Mouse (Mus musculus) cerebellum, postnatal 25 days (tissue): Measurements from ENCODE around the gene Cyb561d2.
A peak's percentile ranks its signal among the peaks of the same experiment; 100 is the strongest.

ENCODE experiments used
- DNase-seq, 2 experiments: peaks; one replicate each; pipeline ENCODE4 v3.0.0; 2021; ENCODE audit warnings: mixed read lengths in 2 of 2

The Cyb561d2 gene

GRCm38 (mm10) chr9:107549297-107550074 is 7.5 kb upstream of the Cyb561d2 start:
- DNase-seq, result no peak

DNA sequence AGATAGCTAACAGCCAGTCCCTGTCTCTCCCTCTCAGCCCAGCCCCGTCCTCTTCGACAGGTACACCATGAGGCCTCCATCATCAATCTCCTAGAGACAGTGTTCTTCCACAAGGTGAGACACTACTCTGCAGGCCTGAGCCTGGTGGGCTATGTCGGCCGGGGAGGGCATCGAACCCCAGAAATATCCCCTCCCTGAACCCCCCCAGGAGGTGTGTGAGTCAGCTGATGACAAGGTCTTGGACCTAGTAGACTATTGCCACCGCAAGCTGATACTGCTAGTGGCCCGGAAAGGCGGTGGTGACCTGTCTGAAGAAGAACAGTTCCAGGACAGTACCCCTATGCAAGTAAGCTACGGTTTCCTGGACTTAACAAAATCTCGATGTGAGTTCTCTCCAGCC is 6.8 kb upstream of the Cyb561d2 start:
- no peak for DNase-seq

DNA sequence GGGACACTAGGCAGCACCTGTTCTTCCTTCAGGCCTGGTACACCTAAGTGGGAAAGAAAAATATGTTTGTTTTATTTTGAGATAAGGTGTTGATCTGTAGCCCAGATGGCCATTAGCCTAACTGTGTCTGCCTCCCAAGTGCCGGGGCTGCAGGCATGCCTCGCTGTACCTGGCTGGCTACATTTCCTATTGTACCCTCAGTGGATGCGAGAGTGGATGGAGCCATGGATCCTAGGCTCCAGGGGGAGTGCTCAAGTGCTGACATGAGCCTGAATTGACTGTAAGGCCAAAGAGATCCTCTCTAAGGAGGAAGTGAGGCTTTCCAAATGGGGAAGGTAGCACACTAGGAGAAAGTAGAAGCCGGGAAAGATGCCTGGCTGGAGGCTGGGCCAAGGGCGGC is 6.0 kb upstream of the Cyb561d2 start:
- DNase-seq, result no peak

DNA sequence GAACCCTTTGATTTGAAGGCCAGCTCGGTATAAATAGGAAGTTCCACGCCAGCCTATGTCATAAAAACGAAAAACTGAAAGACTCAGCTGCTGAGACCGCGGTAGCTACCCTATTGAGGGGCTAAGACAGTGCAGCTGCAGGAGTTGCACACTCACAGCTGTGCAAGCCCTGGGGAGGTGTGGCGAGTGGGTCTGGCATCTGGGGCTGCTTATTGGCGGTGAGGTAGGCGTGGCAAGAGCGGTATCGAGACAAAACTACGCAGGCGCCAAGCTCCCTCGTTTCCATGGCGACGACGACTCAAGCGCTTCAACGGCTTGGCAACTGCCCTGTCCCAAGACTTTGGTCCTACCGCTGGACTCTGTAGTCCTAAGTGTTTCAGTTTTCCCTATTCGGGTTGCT is 5.0 kb upstream of the Cyb561d2 start, which contains the start of gene Zmynd10:
Gene Zmynd10, plus strand, starts transcription at position 273 of the 400 bp plus-strand sequence.
- peak in 1 of 2 experiments; percentile 66 for DNase-seq

GRCm38 (mm10) chr9:107545602-107546001 is 3.6 kb upstream of the Cyb561d2 start:
- DNase-seq, result peak; percentile 83 to 88

- DNase-seq, result peak; percentile 18 to 44
Measured at GRCm38 (mm10) chr9:107545199-107545598, 3.2 kb upstream of the Cyb561d2 start.

DNA sequence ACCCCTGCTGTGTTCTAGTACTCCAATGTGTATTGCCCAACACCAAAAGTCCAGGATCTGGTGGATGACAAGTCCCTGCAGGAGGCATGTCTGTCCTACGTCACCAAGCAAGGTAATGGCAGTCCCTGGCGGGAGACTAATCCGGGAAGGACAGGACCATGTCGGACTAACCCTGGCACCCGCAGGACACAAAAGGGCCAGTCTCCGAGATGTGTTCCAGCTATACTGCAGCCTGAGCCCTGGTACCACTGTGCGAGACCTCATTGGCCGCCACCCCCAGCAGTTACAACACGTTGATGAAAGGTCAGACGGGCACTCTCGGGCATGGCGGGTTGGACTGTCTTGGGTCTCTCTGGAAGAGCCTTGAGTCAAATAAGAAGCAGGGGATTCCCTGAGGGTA is 2.7 kb upstream of the Cyb561d2 start:
- DNase-seq, result no peak

- no peak for DNase-seq
Measured at GRCm38 (mm10) chr9:107544196-107544700, 2.3 kb upstream of the Cyb561d2 start.

DNA sequence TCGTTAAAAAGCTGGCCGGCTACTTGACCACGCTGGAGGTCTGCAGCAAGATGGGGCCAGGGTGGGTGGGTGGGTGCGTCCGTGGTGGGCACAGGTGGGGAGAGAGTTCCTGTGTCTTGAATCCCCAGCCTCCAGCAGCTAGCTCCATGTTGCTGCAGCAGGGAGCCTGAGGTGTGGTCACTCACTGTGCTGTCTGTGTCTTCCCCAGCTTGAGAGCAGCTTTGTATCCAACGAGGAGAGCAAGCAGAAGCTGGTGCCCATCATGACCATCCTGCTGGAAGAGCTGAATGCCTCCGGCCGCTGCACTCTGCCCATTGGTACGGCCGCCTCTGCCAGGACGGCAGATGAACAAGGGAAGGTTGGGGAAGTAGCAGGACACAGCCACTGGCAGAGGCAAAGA is 1.3 kb upstream of the Cyb561d2 start:
- no peak for DNase-seq

GRCm38 (mm10) chr9:107542721-107543120 is 728 bp upstream of the Cyb561d2 start:
- DNase-seq, result no peak

DNA sequence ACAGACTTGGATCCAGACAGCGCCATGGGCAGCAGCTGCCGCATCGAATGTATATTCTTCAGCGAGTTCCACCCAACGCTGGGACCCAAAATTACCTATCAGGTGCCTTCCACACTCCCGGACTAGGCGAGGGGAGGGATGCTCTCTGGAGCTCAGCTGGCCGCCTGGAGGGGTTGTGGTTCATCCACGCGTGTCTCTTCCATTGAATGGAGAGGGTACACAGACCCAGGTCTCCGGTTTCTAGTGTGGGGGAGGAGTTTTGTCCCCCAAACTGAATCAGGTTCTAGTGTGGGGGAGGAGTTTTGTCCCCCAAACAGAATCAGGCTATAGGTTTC is 326 bp upstream of the Cyb561d2 start:
- DNase-seq, result no peak

- no peak for DNase-seq
Measured at GRCm38 (mm10) chr9:107541005-107541404, 988 bp downstream of the Cyb561d2 start.

DNA sequence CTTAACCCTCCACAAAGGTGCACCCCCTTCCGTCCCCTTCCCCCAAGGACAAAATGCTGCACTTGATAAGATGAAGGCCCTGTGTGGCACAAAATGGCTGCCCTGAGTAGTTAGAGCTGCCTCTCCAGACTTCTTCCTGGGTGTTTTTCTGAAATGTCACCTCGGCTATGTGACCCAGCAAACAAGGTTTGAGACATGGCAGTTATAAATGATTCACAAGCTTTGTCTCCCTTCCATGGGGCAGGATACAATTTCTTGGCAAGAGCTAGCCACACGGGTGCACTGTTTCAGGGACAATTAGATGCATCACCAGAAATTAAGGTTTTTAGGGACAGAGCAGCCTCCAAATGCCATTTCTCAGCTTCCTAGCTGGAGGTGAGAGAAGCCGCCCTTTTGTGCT is 1.6 kb downstream of the Cyb561d2 start:
- DNase-seq, result no peak

GRCm38 (mm10) chr9:107539940-107540339 is 2.1 kb downstream of the Cyb561d2 start:
- DNase-seq, result no peak

DNA sequence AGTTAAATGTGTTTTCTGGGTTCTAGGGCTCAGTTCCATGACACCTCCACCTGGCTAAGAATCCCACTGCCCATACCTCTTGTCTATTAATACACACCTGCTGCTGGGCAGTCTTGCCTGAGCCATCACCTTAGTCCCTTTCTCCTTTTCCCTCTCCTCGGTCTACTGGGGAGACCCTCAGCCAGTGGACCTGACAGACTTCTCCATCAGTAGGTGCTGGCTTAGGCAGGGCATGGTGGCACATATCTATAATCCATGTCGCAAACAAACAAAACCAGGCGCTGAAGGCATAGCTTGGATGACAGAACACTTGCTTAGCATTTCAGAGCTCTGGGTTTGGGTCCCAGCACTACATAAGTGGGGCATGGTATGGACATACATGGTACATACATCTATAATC is 3.3 kb downstream of the Cyb561d2 start:
- no peak for DNase-seq

- DNase-seq, result peak; percentile 38 to 52
Measured at GRCm38 (mm10) chr9:107538231-107538630, 3.8 kb downstream of the Cyb561d2 start.

DNA sequence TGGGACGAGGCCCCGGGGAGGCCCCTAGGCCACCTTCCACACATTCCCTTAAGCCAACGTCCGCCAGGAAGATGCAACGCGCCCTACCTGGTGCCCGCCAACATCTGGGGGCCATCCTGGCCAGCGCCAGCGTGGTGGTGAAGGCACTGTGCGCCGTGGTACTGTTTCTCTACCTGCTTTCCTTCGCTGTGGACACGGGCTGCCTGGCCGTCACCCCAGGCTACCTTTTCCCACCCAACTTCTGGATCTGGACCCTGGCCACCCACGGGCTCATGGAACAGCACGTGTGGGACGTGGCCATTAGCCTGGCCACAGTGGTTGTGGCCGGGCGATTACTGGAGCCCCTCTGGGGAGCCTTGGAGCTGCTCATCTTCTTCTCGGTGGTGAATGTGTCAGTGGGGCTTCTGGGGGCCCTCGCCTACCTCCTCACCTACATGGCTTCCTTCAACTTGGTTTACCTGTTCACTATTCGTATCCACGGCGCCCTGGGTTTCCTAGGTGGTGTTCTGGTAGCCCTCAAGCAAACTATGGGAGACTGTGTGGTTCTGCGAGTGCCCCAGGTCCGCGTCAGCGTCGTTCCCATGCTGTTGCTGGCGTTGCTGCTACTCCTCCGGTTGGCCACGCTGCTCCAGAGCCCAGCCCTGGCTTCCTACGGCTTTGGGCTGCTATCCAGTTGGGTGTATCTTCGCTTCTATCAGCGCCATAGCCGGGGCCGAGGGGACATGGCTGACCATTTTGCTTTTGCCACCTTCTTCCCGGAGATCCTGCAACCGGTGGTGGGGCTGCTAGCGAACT is 7.4 kb downstream of the Cyb561d2 start:
- peak; percentile 55 to 62 for DNase-seq

GRCm38 (mm10) chr9:107533791-107534407 is 8.1 kb downstream of the Cyb561d2 start, which contains the start of gene Tmem115:
TSS of gene Tmem115 (plus strand) at chr9:107533945.
- peak; percentile 90 to 93 for DNase-seq

DNA sequence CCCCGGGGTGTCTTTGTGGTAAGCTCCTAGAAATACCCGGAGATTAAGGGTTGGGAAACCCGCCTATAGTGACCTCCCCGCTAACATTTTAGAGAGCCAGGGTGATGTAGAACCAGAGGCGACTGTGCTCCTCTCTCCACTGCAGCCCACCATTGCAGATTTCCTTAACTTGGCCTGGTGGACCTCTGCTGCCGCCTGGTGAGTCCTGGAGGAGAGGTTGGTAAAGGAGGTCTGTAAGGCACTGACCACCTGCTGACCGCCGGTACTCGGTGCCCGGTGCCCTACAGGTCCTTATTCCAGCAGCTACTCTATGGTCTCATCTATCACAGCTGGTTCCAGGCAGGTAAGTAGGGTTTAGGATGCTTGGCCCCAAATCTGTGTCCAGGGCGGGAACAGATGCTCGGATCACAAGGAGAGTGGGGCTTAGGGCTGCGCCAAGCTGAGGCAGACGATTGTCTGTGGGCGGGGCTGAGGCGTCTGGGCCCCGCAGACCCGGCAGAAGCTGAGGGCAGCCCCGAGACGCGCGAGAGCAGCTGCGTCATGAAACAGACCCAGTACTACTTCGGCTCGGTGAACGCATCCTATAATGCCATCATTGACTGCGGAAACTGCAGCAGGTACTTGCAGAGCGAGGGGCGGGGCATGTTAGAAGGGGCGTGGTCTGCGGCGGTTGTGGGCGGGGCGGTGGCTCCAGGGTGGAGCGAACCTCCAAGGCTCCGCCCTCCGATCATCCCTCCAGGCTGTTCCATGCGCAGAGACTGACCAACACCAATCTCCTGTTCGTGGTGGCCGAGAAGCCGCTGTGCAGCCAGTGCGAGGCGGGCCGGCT is 15.6 kb downstream of the Cyb561d2 start:
- DNase-seq, result peak; percentile 40 to 69

DNA sequence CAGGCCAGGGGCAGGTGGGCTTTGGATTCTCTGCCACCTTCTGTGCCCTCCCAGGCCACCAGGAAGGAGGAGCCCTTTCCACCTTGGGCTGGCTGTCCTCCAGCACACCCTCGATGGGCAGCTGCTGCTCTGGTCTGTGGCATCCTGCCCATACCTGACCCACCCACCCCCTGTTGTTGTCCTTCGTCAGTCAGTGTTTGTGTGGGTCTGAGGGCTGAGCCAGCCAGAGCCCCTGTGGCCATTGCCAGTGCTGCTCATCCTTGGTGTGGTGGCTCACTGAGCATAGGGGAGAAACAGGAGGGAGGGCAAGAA is 19.6 kb downstream of the Cyb561d2 start:
- peak in 1 of 2 experiments; percentile 26 for DNase-seq

DNA sequence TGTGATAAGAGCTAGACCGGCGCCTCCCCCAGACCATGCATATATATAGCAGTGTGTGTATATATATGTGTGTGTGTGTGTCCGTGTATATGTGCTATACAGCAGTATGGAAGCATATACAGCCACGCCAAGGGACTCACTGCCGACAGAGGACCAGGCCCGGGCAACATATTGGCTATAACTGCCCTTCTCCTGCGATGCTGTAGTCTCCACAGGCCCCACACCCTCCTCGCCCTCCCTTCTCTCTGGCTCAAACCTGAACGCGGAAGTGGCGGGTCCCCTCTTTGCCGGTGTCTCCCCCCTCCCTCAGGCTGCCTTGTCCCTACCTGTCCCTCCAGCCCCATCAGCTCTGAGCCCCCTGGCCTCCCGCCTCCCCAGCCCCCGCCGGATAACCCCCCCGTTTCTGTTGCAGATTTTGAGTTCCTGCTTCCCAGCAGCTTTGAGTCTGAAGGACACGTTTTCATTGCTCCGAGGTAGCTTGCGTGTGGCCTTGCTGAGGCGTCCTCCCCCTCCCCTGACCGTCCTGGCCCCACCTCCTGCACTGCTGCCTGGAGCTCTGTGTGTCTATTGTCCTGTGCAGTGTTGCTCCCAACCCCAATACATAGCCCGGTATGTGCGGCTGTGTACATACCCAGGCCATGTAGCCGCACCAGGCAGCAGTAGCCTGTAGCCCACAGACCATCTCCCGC is 20.1 kb downstream of the Cyb561d2 start:
- no peak for DNase-seq

GRCm38 (mm10) chr9:107521190-107521589 is 20.8 kb downstream of the Cyb561d2 start:
- DNase-seq, result no peak
